Mouse (Mus musculus): ENCODE results near the gene Mllt10. TPM values are rescaled to one million over a fixed set of nuclear protein-coding genes. Genes with fewer than 3 reads are reported as not detected.

The Mllt10 gene
- polyA plus RNA-seq, 1 experiment from 2014 or later = 40.7 TPM

DNA sequence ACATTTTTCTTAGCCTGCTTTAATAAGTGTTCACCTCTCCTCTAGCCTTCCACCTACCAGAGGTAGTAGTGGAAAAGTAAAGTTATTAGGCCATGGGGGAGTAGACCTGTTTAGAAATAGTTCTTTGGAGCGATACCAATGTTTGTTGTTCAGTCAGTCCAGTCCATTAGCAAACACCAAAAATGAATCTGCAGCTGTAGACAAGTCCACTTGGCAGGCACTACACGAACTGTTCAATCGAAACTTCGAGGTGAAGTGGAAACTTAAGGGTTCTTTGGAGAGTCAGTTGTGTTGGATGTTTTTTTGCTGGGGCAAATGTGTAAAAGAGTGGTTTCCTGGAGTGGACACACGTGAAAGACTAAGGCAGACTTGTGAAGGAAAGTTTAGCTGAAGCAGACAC lies 84.6 kb downstream of the Mllt10 start:
- H3K27ac ChIP-seq (ENCODE audit: low read length) = no peak overlapping the region
- no peaks in the 10 kb centered on the region for H3K9me3 ChIP-seq (replicated peaks; ENCODE audit: control insufficient read depth, low read length)
- no peak for ATAC-seq (replicated peaks; ENCODE audit: extremely low read depth, insufficient read depth, low FRiP score)
- no peak overlapping the region for H3K4me2 ChIP-seq (ENCODE audit: low read depth, low read length)
- peaks cover 31% of the 10 kb centered on the region for H3K36me3 ChIP-seq (ENCODE audit: control insufficient read depth, insufficient read depth)
- no peak overlapping the region for H3K4me3 ChIP-seq (ENCODE audit: low read length)
- no peak overlapping the region for H3K9ac ChIP-seq (ENCODE audit: low read length)
- H3K4me1 ChIP-seq (ENCODE audit: control insufficient read depth, insufficient read depth, low read length) = no peaks in the 10 kb centered on the region
- H3K27me3 ChIP-seq (ENCODE audit: control insufficient read depth, insufficient read depth, low read length) = no peaks in the 10 kb centered on the region
- 92% methylated on average over 5 of the region's 5 CpGs for WGBS

- Histone ChIP-seq H3K36me3 (ENCODE audit: control insufficient read depth, insufficient read depth) (peaks cover 27% of the 10 kb centered on the region), H3K27ac (ENCODE audit: low read length) (no peak overlapping the region), H3K4me1 (ENCODE audit: control insufficient read depth, insufficient read depth, low read length) (no peaks in the 10 kb centered on the region), H3K4me2 (ENCODE audit: low read depth, low read length) (no peak overlapping the region), H3K4me3 (ENCODE audit: low read length) (no peak overlapping the region), H3K9me3 (replicated peaks; ENCODE audit: control insufficient read depth, low read length) (no peaks in the 10 kb centered on the region), H3K9ac (ENCODE audit: low read length) (no peak overlapping the region), H3K27me3 (ENCODE audit: control insufficient read depth, insufficient read depth, low read length) (no peaks in the 10 kb centered on the region)
- WGBS = 81% methylated on average over 3 of the region's 3 CpGs
- no peak for ATAC-seq (replicated peaks; ENCODE audit: extremely low read depth, insufficient read depth, low FRiP score)
Observed at GRCm38 (mm10) chr2:18156131-18156530, 101.1 kb downstream of the Mllt10 start.

DNA sequence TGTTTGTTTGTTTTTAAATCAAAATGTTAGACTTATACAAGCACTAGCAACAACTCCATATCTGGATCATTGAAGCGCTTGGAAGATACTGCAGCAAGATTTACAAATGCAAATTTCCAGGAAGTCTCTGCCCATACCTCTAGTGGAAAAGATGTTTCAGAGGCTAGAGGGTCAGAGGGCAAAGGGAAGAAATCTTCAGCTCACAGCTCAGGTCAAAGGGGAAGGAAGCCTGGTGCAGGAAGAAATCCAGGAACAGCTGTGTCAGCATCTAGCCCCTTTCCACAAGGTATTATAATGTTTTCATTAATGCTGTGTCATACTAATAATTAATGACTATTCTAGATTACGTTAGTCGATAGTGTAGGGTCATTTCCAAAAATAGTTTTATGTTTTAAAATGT lies 104.4 kb downstream of the Mllt10 start:
- Histone ChIP-seq H3K4me1 (ENCODE audit: control insufficient read depth, insufficient read depth, low read length) (no peaks in the 10 kb centered on the region), H3K9me3 (replicated peaks; ENCODE audit: control insufficient read depth, low read length) (no peaks in the 10 kb centered on the region), H3K36me3 (ENCODE audit: control insufficient read depth, insufficient read depth) (peaks cover 28% of the 10 kb centered on the region), H3K9ac (ENCODE audit: low read length) (no peak overlapping the region), H3K27ac (ENCODE audit: low read length) (no peak overlapping the region), H3K4me3 (ENCODE audit: low read length) (no peak overlapping the region), H3K27me3 (ENCODE audit: control insufficient read depth, insufficient read depth, low read length) (no peaks in the 10 kb centered on the region), H3K4me2 (ENCODE audit: low read depth, low read length) (no peak overlapping the region)
- 81% methylated on average over 3 of the region's 3 CpGs for WGBS
- ATAC-seq (replicated peaks; ENCODE audit: extremely low read depth, insufficient read depth, low FRiP score) = no peak

- WGBS = 85% methylated on average over 5 of the region's 5 CpGs
- Histone ChIP-seq H3K27me3 (ENCODE audit: control insufficient read depth, insufficient read depth, low read length) (no peaks in the 10 kb centered on the region), H3K4me2 (ENCODE audit: low read depth, low read length) (no peak overlapping the region), H3K9ac (ENCODE audit: low read length) (no peak overlapping the region), H3K9me3 (replicated peaks; ENCODE audit: control insufficient read depth, low read length) (no peaks in the 10 kb centered on the region), H3K27ac (ENCODE audit: low read length) (no peak overlapping the region), H3K4me1 (ENCODE audit: control insufficient read depth, insufficient read depth, low read length) (no peaks in the 10 kb centered on the region), H3K4me3 (ENCODE audit: low read length) (no peak overlapping the region), H3K36me3 (ENCODE audit: control insufficient read depth, insufficient read depth) (peaks cover 19% of the 10 kb centered on the region)
- ATAC-seq (replicated peaks; ENCODE audit: extremely low read depth, insufficient read depth, low FRiP score) = no peak
Observed at GRCm38 (mm10) chr2:18160992-18161391, 106.0 kb downstream of the Mllt10 start.

GRCm38 (mm10) chr2:18165511-18165910 lies 110.5 kb downstream of the Mllt10 start:
- WGBS = 89% methylated on average over 2 of the region's 2 CpGs
- Histone ChIP-seq H3K4me3 (ENCODE audit: low read length) (no peak overlapping the region), H3K36me3 (ENCODE audit: control insufficient read depth, insufficient read depth) (peaks cover 15% of the 10 kb centered on the region)

GRCm38 (mm10) chr2:18169174-18169948 lies 114.3 kb downstream of the Mllt10 start:
- 59% methylated on average over 1 of the region's 1 CpGs for WGBS
- H3K4me1 ChIP-seq (ENCODE audit: control insufficient read depth, insufficient read depth, low read length) = no peaks in the 10 kb centered on the region
- no peak overlapping the region for H3K27ac ChIP-seq (ENCODE audit: low read length)
- no peaks in the 10 kb centered on the region for H3K9me3 ChIP-seq (replicated peaks; ENCODE audit: control insufficient read depth, low read length)
- no peak overlapping the region for H3K4me3 ChIP-seq (ENCODE audit: low read length)
- H3K27me3 ChIP-seq (ENCODE audit: control insufficient read depth, insufficient read depth, low read length) = no peaks in the 10 kb centered on the region
- ATAC-seq (replicated peaks; ENCODE audit: extremely low read depth, insufficient read depth, low FRiP score) = no peak
- H3K9ac ChIP-seq (ENCODE audit: low read length) = no peak overlapping the region
- peaks cover 5% of the 10 kb centered on the region for H3K36me3 ChIP-seq (ENCODE audit: control insufficient read depth, insufficient read depth)
- H3K4me2 ChIP-seq (ENCODE audit: low read depth, low read length) = no peak overlapping the region

More at GRCm38 (mm10) chr2:18165511-18165910, 110.5 kb downstream of the Mllt10 start:
- no peak overlapping the region for H3K9ac ChIP-seq (ENCODE audit: low read length)
- no peak for ATAC-seq (replicated peaks; ENCODE audit: extremely low read depth, insufficient read depth, low FRiP score)
- no peak overlapping the region for H3K4me2 ChIP-seq (ENCODE audit: low read depth, low read length)
- H3K9me3 ChIP-seq (replicated peaks; ENCODE audit: control insufficient read depth, low read length) = no peaks in the 10 kb centered on the region
- no peaks in the 10 kb centered on the region for H3K27me3 ChIP-seq (ENCODE audit: control insufficient read depth, insufficient read depth, low read length)
- no peaks in the 10 kb centered on the region for H3K4me1 ChIP-seq (ENCODE audit: control insufficient read depth, insufficient read depth, low read length)
- H3K27ac ChIP-seq (ENCODE audit: low read length) = no peak overlapping the region

GRCm38 (mm10) chr2:18175234-18175633 lies 120.2 kb downstream of the Mllt10 start:
- no peak overlapping the region for H3K4me3 ChIP-seq (ENCODE audit: low read length)
- H3K4me2 ChIP-seq (ENCODE audit: low read depth, low read length) = no peak overlapping the region
- no peak overlapping the region for H3K27ac ChIP-seq (ENCODE audit: low read length)
- peaks cover 17% of the 10 kb centered on the region for H3K36me3 ChIP-seq (ENCODE audit: control insufficient read depth, insufficient read depth)
- H3K9ac ChIP-seq (ENCODE audit: low read length) = no peak overlapping the region
- 36% methylated on average over 1 of the region's 1 CpGs for WGBS
- H3K27me3 ChIP-seq (ENCODE audit: control insufficient read depth, insufficient read depth, low read length) = no peaks in the 10 kb centered on the region
- no peak for ATAC-seq (replicated peaks; ENCODE audit: extremely low read depth, insufficient read depth, low FRiP score)
- H3K9me3 ChIP-seq (replicated peaks; ENCODE audit: control insufficient read depth, low read length) = no peaks in the 10 kb centered on the region
- peaks cover 3% of the 10 kb centered on the region; the same call in 1 of the 2 replicates for H3K4me1 ChIP-seq (ENCODE audit: control insufficient read depth, insufficient read depth, low read length)

GRCm38 (mm10) chr2:18176235-18176634 lies 121.2 kb downstream of the Mllt10 start:
- no peak for ATAC-seq (replicated peaks; ENCODE audit: extremely low read depth, insufficient read depth, low FRiP score)
- peaks cover 3% of the 10 kb centered on the region; the same call in 1 of the 2 replicates for H3K4me1 ChIP-seq (ENCODE audit: control insufficient read depth, insufficient read depth, low read length)
- H3K27me3 ChIP-seq (ENCODE audit: control insufficient read depth, insufficient read depth, low read length) = no peaks in the 10 kb centered on the region
- no peak overlapping the region for H3K27ac ChIP-seq (ENCODE audit: low read length)
- no peak overlapping the region for H3K4me3 ChIP-seq (ENCODE audit: low read length)
- H3K4me2 ChIP-seq (ENCODE audit: low read depth, low read length) = no peak overlapping the region
- 88% methylated on average over 3 of the region's 3 CpGs for WGBS
- no peaks in the 10 kb centered on the region for H3K9me3 ChIP-seq (replicated peaks; ENCODE audit: control insufficient read depth, low read length)
- H3K9ac ChIP-seq (ENCODE audit: low read length) = no peak overlapping the region
- H3K36me3 ChIP-seq (ENCODE audit: control insufficient read depth, insufficient read depth) = peaks cover 21% of the 10 kb centered on the region

DNA sequence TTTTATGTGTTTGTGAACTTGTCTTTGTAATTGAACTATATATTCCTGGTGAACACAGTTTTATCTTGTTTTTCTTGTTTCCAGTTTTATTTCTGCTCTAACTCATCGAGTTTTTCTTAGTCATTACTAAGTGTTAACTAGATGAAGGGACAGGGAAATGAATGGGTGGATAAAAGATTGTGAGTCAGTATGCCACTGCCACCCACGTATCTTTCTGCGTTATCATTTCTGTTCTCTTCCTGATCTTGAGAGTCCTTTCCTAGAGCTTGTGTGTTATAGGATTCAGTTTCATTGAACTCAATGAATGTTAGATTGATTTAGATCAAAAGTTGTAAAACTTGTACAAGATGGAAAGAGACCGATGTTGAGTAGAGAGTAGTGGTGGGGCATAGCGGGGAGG lies 125.3 kb downstream of the Mllt10 start:
- Histone ChIP-seq H3K27me3 (ENCODE audit: control insufficient read depth, insufficient read depth, low read length) (no peaks in the 10 kb centered on the region), H3K27ac (ENCODE audit: low read length) (no peak overlapping the region), H3K4me3 (ENCODE audit: low read length) (no peak overlapping the region), H3K9ac (ENCODE audit: low read length) (no peak overlapping the region), H3K4me1 (ENCODE audit: control insufficient read depth, insufficient read depth, low read length) (no peaks in the 10 kb centered on the region), H3K9me3 (replicated peaks; ENCODE audit: control insufficient read depth, low read length) (no peaks in the 10 kb centered on the region), H3K4me2 (ENCODE audit: low read depth, low read length) (no peak overlapping the region), H3K36me3 (ENCODE audit: control insufficient read depth, insufficient read depth) (peaks cover 37% of the 10 kb centered on the region)
- no peak for ATAC-seq (replicated peaks; ENCODE audit: extremely low read depth, insufficient read depth, low FRiP score)
- 97% methylated on average over 5 of the region's 5 CpGs for WGBS

Data from heart, embryonic 16.5 days (tissue).